Mouse (Mus musculus): Measurements from ENCODE around the gene Srpx2.

GRCm38 (mm10) chrX:133888111-133888510, 20.1 kb upstream of the Srpx2 start:
- TF ChIP-seq CTCF (IDR thresholded peaks at IDR 0.05; ENCODE audit: extremely low read depth, insufficient read depth, low read length) (no peak), POLR2A (IDR thresholded peaks at IDR 0.05; ENCODE audit: extremely low read depth, insufficient read depth, low read length) (no peak)

Measured in cortical plate, adult 2 months (tissue).